Mouse (Mus musculus): ENCODE measurements around the gene 0610030E20Rik. TPM values are rescaled to one million over a fixed set of nuclear protein-coding genes. Genes with fewer than 3 reads are reported as not detected.
A peak's percentile ranks its signal among the peaks of the same experiment; 100 is the strongest.

Gene 0610030E20Rik
- total RNA-seq, 2 experiments from 2014 or later, result 16.9 to 17.2 TPM

- DNase-seq, result peak in 1 of 2 experiments; percentile 38
Observed at GRCm38 (mm10) chr6:72371147-72371546, 24.0 kb downstream of the 0610030E20Rik start.

GRCm38 (mm10) chr6:72371571-72371970, 24.5 kb downstream of the 0610030E20Rik start:
- no peak for DNase-seq

- DNase-seq, result no peak
Observed at GRCm38 (mm10) chr6:72373184-72373583, 26.1 kb downstream of the 0610030E20Rik start.

- DNase-seq, result no peak
Observed at GRCm38 (mm10) chr6:72374206-72374605, 27.1 kb downstream of the 0610030E20Rik start.

- no peak for DNase-seq
Observed at GRCm38 (mm10) chr6:72374820-72375563, 27.9 kb downstream of the 0610030E20Rik start.

GRCm38 (mm10) chr6:72378510-72379234, 31.6 kb downstream of the 0610030E20Rik start:
- no peak for DNase-seq

- no peak for DNase-seq
Observed at GRCm38 (mm10) chr6:72379377-72380130, 32.4 kb downstream of the 0610030E20Rik start.

- no peak for DNase-seq
Observed at GRCm38 (mm10) chr6:72380131-72380770, 33.1 kb downstream of the 0610030E20Rik start, which contains the start of gene Vamp5. Vamp5 (minus strand) TSS chr6:72380468.

GRCm38 (mm10) chr6:72382494-72382893, 35.4 kb downstream of the 0610030E20Rik start:
- DNase-seq, result no peak

GRCm38 (mm10) chr6:72383142-72383820, 36.2 kb downstream of the 0610030E20Rik start:
- DNase-seq, result no peak

- DNase-seq, result no peak
Observed at GRCm38 (mm10) chr6:72383952-72384351, 36.8 kb downstream of the 0610030E20Rik start.

GRCm38 (mm10) chr6:72385258-72385657, 38.1 kb downstream of the 0610030E20Rik start:
- DNase-seq, result no peak

GRCm38 (mm10) chr6:72386561-72386960, 39.4 kb downstream of the 0610030E20Rik start:
- no peak for DNase-seq

- DNase-seq, result no peak
Observed at GRCm38 (mm10) chr6:72387816-72388215, 40.7 kb downstream of the 0610030E20Rik start.

- DNase-seq, result no peak
Observed at GRCm38 (mm10) chr6:72388266-72388665, 41.1 kb downstream of the 0610030E20Rik start.

GRCm38 (mm10) chr6:72388791-72389329, 41.7 kb downstream of the 0610030E20Rik start:
- no peak for DNase-seq

- DNase-seq, result peak in 1 of 2 experiments; percentile 30
Observed at GRCm38 (mm10) chr6:72389471-72389940, 42.4 kb downstream of the 0610030E20Rik start.

- peak; percentile 45 to 48 for DNase-seq
Observed at GRCm38 (mm10) chr6:72389941-72390771, 43.0 kb downstream of the 0610030E20Rik start, which contains the start of gene Vamp8. Vamp8 (minus strand) TSS chr6:72390703.

GRCm38 (mm10) chr6:72390795-72391521, 43.8 kb downstream of the 0610030E20Rik start:
- DNase-seq, result no peak
